Mouse (Mus musculus) MEL (cell line): ENCODE data around the gene Znrf4.

Experiments used
- BHLHE40 ChIP-seq: IDR thresholded peaks from 2 replicates; pipeline ENCODE4 v1.6.1; 2012; ENCODE audit warnings: low read depth, mild to moderate bottlenecking, inconsistent platforms, low read length, improper control_type of control experiment, borderline replicate concordance
- CTCF ChIP-seq, 3 experiments: IDR thresholded peaks in 2 of 3; conservative IDR thresholded peaks in 1 of 3; 2 replicates each; pipeline ENCODE4 v1.5.1; 2011 to 2012; ENCODE audit warnings: low read length in 3 of 3, low read depth in 2 of 3, mild to moderate bottlenecking in 2 of 3, improper control_type of control experiment in 1 of 3, inconsistent platforms in 1 of 3, mixed read lengths in 1 of 3, moderate library complexity in 1 of 3; ENCODE audit not compliant: control insufficient read depth in 1 of 3, insufficient read depth in 1 of 3, poor library complexity in 1 of 3, severe bottlenecking in 1 of 3
- ELF1 ChIP-seq: IDR thresholded peaks from 2 replicates; pipeline ENCODE4 v1.6.1; 2014; ENCODE audit warnings: low read depth, mild to moderate bottlenecking, inconsistent platforms, low read length, improper control_type of control experiment, moderate library complexity
- EP300 ChIP-seq, 2 experiments: IDR thresholded peaks; 2 replicates each; pipeline ENCODE4 v1.6.1; 2011; ENCODE audit warnings: improper control_type of control experiment in 2 of 2, low read length in 2 of 2, low read depth in 1 of 2, mild to moderate bottlenecking in 1 of 2
- ETS1 ChIP-seq: IDR thresholded peaks from 2 replicates; pipeline ENCODE4 v1.6.1; 2012; ENCODE audit warnings: low read depth, mild to moderate bottlenecking, inconsistent platforms, low read length, improper control_type of control experiment, moderate library complexity
- GABPA ChIP-seq: IDR thresholded peaks from 2 replicates; pipeline ENCODE4 v1.6.1; 2012; ENCODE audit warnings: low read depth, mild to moderate bottlenecking, inconsistent platforms, low read length, improper control_type of control experiment, moderate library complexity
- MAX ChIP-seq: IDR thresholded peaks from 2 replicates; pipeline ENCODE4 v1.6.1; 2011; ENCODE audit warnings: low read length, improper control_type of control experiment
- MAZ ChIP-seq: IDR thresholded peaks from 2 replicates; pipeline ENCODE4 v1.6.1; 2012; ENCODE audit warnings: low read depth, mild to moderate bottlenecking, inconsistent platforms, low read length, improper control_type of control experiment
- NRF1 ChIP-seq: IDR thresholded peaks from 2 replicates; pipeline ENCODE4 v1.6.1; 2014; ENCODE audit warnings: low read depth, mild to moderate bottlenecking, inconsistent platforms, low read length, improper control_type of control experiment, moderate library complexity; ENCODE audit not compliant: poor library complexity, insufficient read depth, severe bottlenecking
- POLR2A ChIP-seq, 2 experiments: IDR thresholded peaks; 2 replicates each; pipeline ENCODE4 v1.6.1; 2011 to 2012; ENCODE audit warnings: low read length in 2 of 2, mild to moderate bottlenecking in 2 of 2, control low read depth in 1 of 2, improper control_type of control experiment in 1 of 2, low read depth in 1 of 2, moderate library complexity in 1 of 2; ENCODE audit not compliant: control insufficient read depth in 1 of 2, insufficient read depth in 1 of 2, poor library complexity in 1 of 2
- POLR2AphosphoS5 ChIP-seq: IDR thresholded peaks from 2 replicates; pipeline ENCODE4 v1.6.1; 2012; ENCODE audit warnings: low read depth, borderline replicate concordance, mild to moderate bottlenecking, inconsistent platforms, low read length, moderate library complexity, mixed read lengths
- RAD21 ChIP-seq: IDR thresholded peaks from 2 replicates; pipeline ENCODE4 v1.6.1; 2011; ENCODE audit warnings: mild to moderate bottlenecking, low read depth, low read length, improper control_type of control experiment
- SMC3 ChIP-seq: IDR thresholded peaks from 2 replicates; pipeline ENCODE4 v1.6.1; 2011; ENCODE audit warnings: low read depth, low read length, improper control_type of control experiment
- ZKSCAN1 ChIP-seq: IDR thresholded peaks from 2 replicates; pipeline ENCODE4 v1.6.1; 2012; ENCODE audit warnings: low read depth, mild to moderate bottlenecking, inconsistent platforms, low read length, improper control_type of control experiment, moderate library complexity

GRCm38 (mm10) chr17:56468870-56469269 lies 43.4 kb downstream of the Znrf4 start:
- TF ChIP-seq SMC3 (no peak), MAX (no peak), CTCF (IDR thresholded peaks at IDR 0.05 in 2 of 3, conservative IDR thresholded peaks at IDR 0.05 in 1 of 3; ENCODE audit: control insufficient read depth in 1 of 3, insufficient read depth in 1 of 3, low read depth in 2 of 3, low read length in 3 of 3, poor library complexity in 1 of 3, severe bottlenecking in 1 of 3) (no peak), EP300 (IDR thresholded peaks at IDR 0.05; ENCODE audit: low read depth in 1 of 2, low read length in 2 of 2) (no peak), POLR2AphosphoS5 (no peak), ETS1 (no peak), ZKSCAN1 (no peak), MAZ (no peak), ELF1 (no peak), RAD21 (no peak), BHLHE40 (no peak), GABPA (no peak), NRF1 (no peak), POLR2A (IDR thresholded peaks at IDR 0.05; ENCODE audit: control insufficient read depth in 1 of 2, insufficient read depth in 1 of 2, low read depth in 1 of 2, low read length in 2 of 2, poor library complexity in 1 of 2) (no peak)
